Mouse (Mus musculus): ENCODE data around the gene Duxbl1. TPM values are rescaled to one million over a fixed set of nuclear protein-coding genes. Genes with fewer than 3 reads are reported as not detected.
"Not testable (repeated sequence)": the region's sequence is repeated elsewhere in the genome, so short reads cannot be mapped to it uniquely, and the experiment has no call there.

Duxbl1 gene
- polyA plus RNA-seq, 1 experiment from 2014 or later: 0.82 TPM

DNA sequence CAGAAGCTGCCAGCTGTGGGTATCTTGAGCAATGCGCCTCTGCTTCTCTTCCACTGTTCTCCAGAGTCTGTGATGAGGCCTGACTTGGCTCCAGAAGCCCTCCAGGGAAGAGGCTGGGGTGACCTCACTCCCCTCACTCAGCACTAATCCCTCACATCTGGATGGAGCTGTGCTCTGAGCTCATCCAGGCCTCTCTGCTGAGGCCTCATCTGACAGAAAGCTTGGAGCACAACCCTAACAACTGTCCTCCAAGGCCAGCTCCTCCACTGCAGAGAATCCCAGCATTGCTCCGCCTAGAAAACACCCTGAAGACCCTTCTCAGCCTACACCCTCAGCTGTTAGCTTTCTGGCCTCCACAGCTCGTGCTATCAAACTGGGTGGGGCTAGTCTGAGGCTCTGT is 56.0 kb downstream of the Duxbl1 start:
- WGBS: no CpG with 5 or more reads among the region's 3 CpGs
- H3K4me1 ChIP-seq (replicated peaks); H3K9me3 ChIP-seq (replicated peaks); H3K9ac ChIP-seq; H3K4me2 ChIP-seq; H3K27ac ChIP-seq; H3K27me3 ChIP-seq; H3K36me3 ChIP-seq; H3K4me3 ChIP-seq: not testable (repeated sequence)
- peak; percentile 55; the same call in 1 of the 2 replicates for ATAC-seq (replicated peaks; ENCODE audit: insufficient number of reproducible peaks, insufficient read depth, low FRiP score, low read depth)

DNA sequence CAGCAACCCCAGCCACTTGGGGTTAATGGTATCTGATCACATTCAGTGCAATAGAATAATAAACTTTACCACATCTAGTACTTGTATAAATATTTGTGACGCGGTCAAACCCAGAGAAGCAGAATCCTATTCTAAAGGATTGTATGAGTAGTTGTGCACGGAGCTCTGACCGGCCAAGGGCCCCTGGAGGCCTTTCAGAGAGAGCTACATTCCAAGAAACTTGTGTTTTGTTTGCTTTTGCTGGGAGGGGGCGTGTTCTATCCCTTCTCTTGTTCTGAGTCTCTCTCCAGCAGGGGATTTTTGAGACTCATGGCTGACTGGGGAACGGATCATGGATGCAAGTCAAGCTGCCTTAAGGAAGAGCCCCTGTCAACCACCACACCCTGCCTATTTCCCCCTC is 57.1 kb downstream of the Duxbl1 start:
- H3K4me2 ChIP-seq; H3K4me1 ChIP-seq (replicated peaks); H3K27me3 ChIP-seq; H3K27ac ChIP-seq; H3K4me3 ChIP-seq; H3K36me3 ChIP-seq; H3K9ac ChIP-seq; ATAC-seq (replicated peaks; ENCODE audit: insufficient number of reproducible peaks, insufficient read depth, low FRiP score, low read depth); H3K9me3 ChIP-seq (replicated peaks): not testable (repeated sequence)
- no CpG with 5 or more reads among the region's 6 CpGs for WGBS

Other genes with a start within 250 kb of the Duxbl1 start
- gene Zcchc24, start 209.5 kb upstream of the Duxbl1 start, polyA plus RNA-seq (2015; fragmentation: Nextera tagmentation; extraction: Ambion mirVana): 22.4 and 26.8 TPM in 2 replicates
- gene Anxa11, start 136.4 kb upstream of the Duxbl1 start, polyA plus RNA-seq (2015; fragmentation: Nextera tagmentation; extraction: Ambion mirVana): 27.0 and 31.6 TPM in 2 replicates
- gene Plac9a, start 75.5 kb upstream of the Duxbl1 start, polyA plus RNA-seq (2015; fragmentation: Nextera tagmentation; extraction: Ambion mirVana): 0.85 TPM in 1 of 2 replicates, not detected in the other
- gene Tmem254a, start 50.9 kb upstream of the Duxbl1 start, polyA plus RNA-seq (2015; fragmentation: Nextera tagmentation; extraction: Ambion mirVana): 2.3 and 4.2 TPM in 2 replicates
- not detected in 2 replicates for gene Cphx1, start 40.3 kb upstream of the Duxbl1 start, polyA plus RNA-seq (2015; fragmentation: Nextera tagmentation; extraction: Ambion mirVana)
- gene Gm9780, start 64.1 kb downstream of the Duxbl1 start, polyA plus RNA-seq (2015; fragmentation: Nextera tagmentation; extraction: Ambion mirVana): 17.0 and 23.9 TPM in 2 replicates
- gene Tmem254c, start 88.8 kb downstream of the Duxbl1 start, polyA plus RNA-seq (2015; fragmentation: Nextera tagmentation; extraction: Ambion mirVana): 15.8 and 21.7 TPM in 2 replicates
- not detected in 2 replicates for gene Cphx2, start 102.9 kb downstream of the Duxbl1 start, polyA plus RNA-seq (2015; fragmentation: Nextera tagmentation; extraction: Ambion mirVana)
- not detected in 2 replicates for gene Cphx3, start 103.7 kb downstream of the Duxbl1 start, polyA plus RNA-seq (2015; fragmentation: Nextera tagmentation; extraction: Ambion mirVana)
- 0.94 and 1.4 TPM in 2 replicates for gene Duxbl2, start 139.8 kb downstream of the Duxbl1 start, polyA plus RNA-seq (2015; fragmentation: Nextera tagmentation; extraction: Ambion mirVana)
- gene Plac9b, start 203.9 kb downstream of the Duxbl1 start, polyA plus RNA-seq (2015; fragmentation: Nextera tagmentation; extraction: Ambion mirVana): 19.4 and 20.0 TPM in 2 replicates
- gene Tmem254b, start 228.5 kb downstream of the Duxbl1 start, polyA plus RNA-seq (2015; fragmentation: Nextera tagmentation; extraction: Ambion mirVana): 20.9 and 23.9 TPM in 2 replicates

Measured in heart, embryonic 15.5 days (tissue).